Mouse (Mus musculus) mouse trophoblast stem cell (cell line): ENCODE data around the gene Tef.

ENCODE experiments used
- in situ Hi-C, 2 experiments: fragments of 300-500 bp; cut with MseI, MboI; formaldehyde crosslinking; loops; 2 replicates in 1 of 2; 3 replicates in 1 of 2; pipeline ENCODE4 v1.15.1; 2025

Tef gene

DNA sequence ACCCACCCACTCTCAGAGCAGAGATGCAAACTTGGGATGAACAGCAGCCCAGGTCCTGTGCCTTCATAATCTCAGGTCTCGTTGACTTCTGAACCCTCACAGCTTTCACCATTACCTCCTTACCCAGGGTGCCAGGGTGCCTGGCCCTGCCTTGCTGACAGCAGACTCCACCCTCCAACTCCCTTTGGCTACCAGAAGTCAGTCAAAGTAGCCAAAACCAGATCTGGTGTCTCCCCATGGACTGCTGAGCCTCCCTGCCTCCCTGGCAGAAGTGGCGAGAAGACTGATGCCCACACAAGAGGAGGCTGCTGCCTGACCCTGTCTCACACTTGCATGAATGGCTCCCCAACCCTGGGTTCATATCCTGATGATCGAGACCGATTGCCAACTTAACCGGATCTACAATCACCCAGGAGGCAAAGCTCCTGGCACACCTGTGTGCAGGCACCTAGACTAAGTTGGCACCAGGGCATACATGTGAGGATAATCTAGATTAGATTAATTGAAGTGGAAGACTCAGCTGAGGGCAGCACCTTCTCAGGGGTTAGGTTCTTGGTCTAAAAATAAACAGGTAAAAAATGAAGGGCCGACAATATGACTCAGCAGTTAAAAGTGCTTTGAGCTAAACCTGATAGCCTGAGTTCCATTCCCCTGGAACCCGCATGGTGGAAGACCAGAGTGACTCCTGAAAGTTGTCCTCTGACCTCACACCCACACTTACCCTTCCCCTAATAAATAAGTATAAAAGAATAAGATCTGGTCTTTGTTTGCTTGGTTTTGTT, 26.4 kb downstream of the Tef start:
- in situ Hi-C loops, result no loop called here

- in situ Hi-C loops, result no loop called here
Measured at GRCm38 (mm10) chr15:81829208-81829580, 27.0 kb downstream of the Tef start.

- in situ Hi-C loops, result no loop called here
Measured at GRCm38 (mm10) chr15:81830530-81830929, 28.3 kb downstream of the Tef start.

DNA sequence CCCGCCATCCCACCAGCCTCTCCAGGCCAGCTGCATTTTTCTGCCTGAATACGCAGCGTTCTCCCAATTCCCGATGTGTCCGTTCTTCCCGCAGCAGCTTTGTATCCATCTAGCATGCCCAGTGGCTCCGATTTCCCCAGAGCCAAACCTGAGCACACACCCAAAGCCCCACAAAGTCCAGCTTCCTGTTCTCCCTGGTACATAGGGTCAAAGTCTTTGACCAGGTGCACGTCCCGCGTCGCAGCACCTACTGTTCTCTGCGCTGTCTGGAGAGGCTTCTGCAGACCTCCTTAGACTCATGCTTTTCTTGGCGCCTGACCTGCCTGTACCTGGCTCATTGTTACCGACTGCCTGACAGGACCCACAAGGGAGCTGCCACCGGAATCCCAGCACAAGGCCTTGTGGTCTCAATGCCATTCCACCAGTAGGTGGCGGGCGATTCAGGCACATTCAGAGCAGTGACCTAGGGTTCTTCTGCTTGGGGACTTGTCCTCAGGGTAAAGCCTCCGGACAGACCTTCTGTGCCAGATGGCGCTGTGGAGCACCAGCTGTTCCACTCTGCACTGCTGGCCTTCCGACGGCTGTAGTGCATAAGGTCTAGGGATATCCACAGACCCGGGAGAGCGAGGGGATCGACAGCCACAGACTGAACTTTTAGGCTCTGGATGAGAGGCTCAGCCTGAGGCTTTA, 29.1 kb downstream of the Tef start:
- in situ Hi-C loops, result no loop called here

GRCm38 (mm10) chr15:81832219-81832618, 30.0 kb downstream of the Tef start:
- in situ Hi-C loops, result no loop called here

GRCm38 (mm10) chr15:81833481-81833880, 31.3 kb downstream of the Tef start:
- in situ Hi-C loops, result no loop called here

- in situ Hi-C loops, result no loop called here
Measured at GRCm38 (mm10) chr15:81834171-81834841, 32.1 kb downstream of the Tef start.

- in situ Hi-C loops, result no loop called here
Measured at GRCm38 (mm10) chr15:81835007-81835880, 33.0 kb downstream of the Tef start.

DNA sequence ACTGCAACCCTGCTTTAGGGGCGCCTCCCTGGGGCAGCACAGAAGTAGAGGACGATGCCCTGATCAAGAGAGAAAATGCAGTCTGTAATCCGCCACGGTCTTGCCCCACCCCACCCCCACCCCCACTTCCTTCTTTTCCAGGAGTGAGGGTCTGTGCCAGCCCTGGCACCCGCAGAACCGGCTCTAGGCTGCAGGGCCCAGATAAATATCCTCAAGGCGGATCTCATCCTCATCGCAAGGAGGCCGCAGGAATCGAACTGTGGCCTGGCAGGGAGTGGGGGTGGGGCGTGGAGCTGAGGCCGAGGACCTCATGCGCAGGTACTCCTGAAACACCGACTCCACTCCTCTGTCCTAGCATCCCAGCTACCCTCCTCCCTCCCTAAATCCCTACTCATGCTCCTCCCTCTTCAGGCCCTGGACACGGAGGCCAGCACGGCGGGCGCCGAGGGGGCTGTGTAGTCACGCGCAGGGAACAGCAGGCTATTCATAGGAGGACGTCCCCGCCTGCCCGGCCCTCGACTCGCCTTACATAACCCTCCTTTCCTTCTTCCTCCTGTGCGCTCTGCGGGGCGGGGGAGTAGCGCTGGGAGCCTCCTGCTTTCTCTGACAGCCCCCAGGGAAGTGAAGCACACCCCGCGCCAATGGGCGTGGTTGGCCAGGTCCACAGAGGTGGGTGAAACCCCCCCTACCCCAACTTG, 34.1 kb downstream of the Tef start:
- in situ Hi-C loops, result no loop called here

DNA sequence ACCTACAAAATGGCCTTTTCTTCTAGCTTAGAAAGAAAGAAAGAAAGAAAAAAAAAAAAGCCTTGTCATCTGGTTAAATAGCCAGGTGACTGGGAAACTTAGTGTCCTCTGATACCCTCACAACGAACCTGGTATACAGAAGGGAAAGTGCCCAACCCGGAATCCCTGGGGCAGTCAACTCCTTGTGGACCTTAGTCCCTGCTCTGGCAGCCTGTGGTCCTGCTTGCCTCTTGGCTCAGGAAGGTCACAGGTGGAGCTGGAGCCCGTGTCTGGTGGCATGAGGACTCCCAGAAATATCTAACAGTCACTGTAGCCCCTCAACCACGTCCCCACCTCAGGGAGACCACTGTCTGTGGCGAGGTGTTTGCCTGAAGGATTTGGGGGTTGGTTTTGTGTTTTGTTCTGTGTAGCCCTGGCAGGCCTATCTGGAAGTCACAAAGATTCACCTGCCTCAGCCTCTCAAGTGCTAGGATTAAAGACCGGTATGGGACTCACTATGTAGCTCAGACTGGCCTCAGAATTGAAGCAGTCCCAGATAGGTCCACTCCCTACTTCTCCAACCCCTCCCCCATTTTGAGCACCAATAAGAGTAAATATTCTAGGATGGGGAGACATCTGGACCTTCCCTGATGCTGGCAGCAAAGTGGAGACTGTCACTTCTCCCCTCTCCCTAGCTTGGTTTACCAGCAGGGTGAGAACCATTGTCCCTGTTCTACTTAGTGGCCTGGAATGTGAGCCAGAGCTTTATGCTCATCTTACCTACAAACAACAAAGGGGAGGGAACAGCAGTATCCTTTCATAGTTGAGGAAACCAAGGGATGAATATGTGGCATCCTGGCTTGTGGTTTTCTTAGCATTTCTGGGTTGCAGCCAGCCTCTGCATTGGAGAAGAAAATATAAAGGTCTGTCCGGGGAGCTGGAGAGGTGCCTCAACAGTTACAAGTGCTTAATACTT, 35.0 kb downstream of the Tef start:
- in situ Hi-C loops, result no loop called here

DNA sequence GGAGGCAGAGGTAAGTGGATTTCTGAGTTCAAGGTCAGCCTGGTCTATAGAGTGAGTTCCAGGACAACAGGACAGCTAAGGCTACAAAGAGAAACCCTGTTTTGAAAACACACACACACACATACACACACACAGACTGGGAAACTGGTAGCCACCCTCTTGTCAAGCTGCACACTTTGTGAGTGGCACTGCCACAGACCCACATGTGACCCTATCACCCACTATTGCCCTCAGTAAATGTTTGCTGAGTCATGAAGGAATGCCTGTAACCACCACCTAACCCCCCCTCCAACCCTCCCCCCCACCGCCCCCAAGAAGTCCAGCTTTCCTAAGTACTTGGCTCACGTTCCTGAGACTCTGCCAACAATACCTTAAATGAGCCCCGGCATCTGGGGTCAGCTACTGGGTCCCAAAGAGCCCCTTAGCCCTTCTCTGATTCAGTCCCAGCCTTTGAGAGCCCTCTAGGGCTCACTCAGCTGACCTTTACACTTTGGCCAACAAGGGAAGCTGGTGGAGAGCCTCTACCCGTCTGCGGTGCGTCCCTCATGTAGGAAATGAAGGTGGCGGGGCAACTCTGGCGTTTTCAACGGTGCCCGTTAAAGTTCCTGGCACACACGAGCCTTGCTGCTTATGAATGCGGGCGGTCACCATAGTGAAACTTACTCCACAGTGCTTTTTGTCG, 36.5 kb downstream of the Tef start:
- in situ Hi-C loops, result no loop called here

DNA sequence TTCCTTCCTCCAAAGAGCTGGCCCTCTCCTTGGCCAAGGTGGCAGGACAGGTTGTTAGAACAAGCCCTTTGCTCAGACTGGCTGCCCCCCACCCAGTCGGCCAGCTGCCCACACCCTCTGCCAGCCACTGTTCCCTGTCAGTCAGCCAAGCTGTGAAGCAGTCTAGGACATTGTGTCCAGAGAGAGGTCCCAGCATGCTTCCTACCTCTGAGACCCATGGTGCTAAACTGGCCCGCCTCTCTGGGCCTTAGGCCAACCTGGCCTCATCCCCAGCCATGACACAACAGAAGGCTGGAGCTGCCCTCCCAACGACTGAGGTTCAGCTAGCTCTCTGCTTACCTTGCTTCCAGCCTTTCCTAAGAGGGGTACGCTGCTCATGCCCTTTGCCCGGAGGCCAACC, 37.4 kb downstream of the Tef start:
- in situ Hi-C loops, result no loop called here

DNA sequence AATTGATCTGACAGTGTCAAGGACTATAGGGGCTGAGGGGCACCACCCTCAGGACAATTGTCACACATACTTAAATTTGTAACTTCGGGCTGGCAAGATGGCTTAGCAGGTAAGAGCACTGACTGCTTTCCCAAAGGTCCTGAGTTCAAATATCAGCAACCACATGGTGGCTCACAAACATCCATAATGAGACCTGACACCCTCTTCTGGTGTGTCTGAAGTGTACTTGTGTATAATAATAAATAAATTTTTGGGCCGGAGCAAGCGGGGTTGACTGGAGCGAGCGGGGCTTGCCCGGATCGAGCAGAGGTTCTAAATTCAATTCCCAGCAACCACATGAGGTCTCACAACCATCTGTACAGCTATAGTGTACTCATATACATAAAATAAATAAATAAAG, 38.1 kb downstream of the Tef start:
- in situ Hi-C loops, result no loop called here

DNA sequence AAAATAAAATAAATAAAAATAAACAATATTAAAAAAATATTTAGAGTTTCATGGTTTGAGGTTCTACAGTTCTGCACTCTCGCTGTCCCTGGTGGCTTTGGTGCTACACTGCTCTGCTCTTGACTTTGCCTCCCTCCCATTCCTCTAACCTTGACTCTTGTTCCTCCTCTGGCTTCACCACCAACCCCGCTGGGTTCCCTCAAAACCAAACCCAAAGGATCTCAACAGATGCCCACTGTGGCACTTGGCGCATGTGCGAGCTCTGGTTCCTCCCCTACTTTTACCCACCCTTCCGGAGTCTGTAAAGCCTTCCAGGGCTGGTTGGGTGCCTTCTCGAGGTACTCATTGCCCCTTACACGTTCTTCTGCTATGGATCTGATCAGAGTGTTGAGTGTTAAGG, 40.1 kb downstream of the Tef start:
- in situ Hi-C loops, result no loop called here

GRCm38 (mm10) chr15:81845033-81845625, 42.9 kb downstream of the Tef start:
- in situ Hi-C loops, result no loop called here

- in situ Hi-C loops, result no loop called here
Measured at GRCm38 (mm10) chr15:81845724-81846123, 43.5 kb downstream of the Tef start.

GRCm38 (mm10) chr15:81846755-81847154, 44.5 kb downstream of the Tef start:
- in situ Hi-C loops, result no loop called here

DNA sequence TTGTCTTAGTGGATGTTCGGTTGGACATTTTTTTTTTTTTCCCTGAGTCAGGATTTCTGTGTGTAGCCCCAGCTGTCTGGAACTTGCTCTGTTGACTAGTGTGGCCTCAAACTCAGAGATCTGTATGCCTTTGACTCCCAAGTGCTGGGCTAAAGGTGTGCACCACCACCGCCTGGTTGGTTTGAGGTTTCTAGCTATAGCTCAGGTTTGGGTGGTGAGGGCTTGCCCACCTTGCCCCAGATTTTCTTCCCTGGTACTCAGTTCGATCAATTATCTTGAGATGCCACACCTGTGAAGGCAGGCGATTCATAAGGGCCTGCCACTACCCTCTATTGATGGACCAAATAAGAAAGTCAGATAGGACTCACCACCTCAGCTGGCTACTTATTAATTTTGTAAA, 44.9 kb downstream of the Tef start:
- in situ Hi-C loops, result no loop called here

DNA sequence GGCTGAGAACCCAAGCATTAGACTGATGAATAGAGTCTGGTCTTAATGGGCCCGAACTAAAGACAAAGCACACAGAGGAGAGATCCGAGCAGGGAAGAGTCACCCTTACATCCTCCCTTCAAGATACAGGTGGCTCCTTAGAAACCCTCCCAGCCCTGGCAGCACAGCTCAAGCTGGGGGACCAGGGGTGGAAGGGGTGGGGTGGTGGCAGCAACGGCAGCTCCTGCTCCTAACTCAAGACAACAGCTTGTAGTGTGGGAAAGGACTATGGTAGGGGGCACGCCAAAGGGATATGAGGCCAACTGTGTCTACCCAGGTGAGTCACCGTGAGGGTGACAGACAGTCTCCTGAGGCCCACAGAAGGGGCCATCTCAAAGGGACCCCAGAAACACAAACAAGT, 45.6 kb downstream of the Tef start:
- in situ Hi-C loops, result no loop called here
